Mouse (Mus musculus) embryonic facial prominence, embryonic 14.5 days (tissue): ENCODE results near the gene Pnkp. TPM values are rescaled to one million over a fixed set of nuclear protein-coding genes. Genes with fewer than 3 reads are reported as not detected.

ENCODE experiments used
- ATAC-seq: fragments of 200-750 bp; cut with Nextera tagmentation; 2 replicates; pipeline ENCODE4 v1.8.0; 2017; ENCODE audit warnings: low read depth, moderate number of reproducible peaks, moderate TSS enrichment
- DNase-seq: peaks from one replicate; pipeline ENCODE4 v3.0.0-alpha.2; 2015; ENCODE audit warnings: low spot score
- H3K27ac ChIP-seq: fragments of 300-500 bp; sonication (generic); replicated peaks from 2 replicates; pipeline ENCODE4 v1.5.1; 2014; ENCODE audit warnings: low read depth, mild to moderate bottlenecking, low read length, moderate library complexity
- H3K27me3 ChIP-seq: fragments of 300-500 bp; sonication (generic); replicated peaks from 2 replicates; pipeline ENCODE4 v1.6.1; 2014; ENCODE audit warnings: low read length; ENCODE audit not compliant: control insufficient read depth, insufficient read depth
- H3K36me3 ChIP-seq: fragments of 300-500 bp; sonication (generic); 2 replicates; pipeline ENCODE4 v1.6.1; 2014; ENCODE audit warnings: low read length, mixed read lengths; ENCODE audit not compliant: control insufficient read depth, insufficient read depth
- H3K4me1 ChIP-seq: fragments of 300-500 bp; sonication (generic); 2 replicates; pipeline ENCODE4 v1.6.1; 2014; ENCODE audit warnings: antibody characterized with exemption, low read length; ENCODE audit not compliant: control insufficient read depth, insufficient read depth
- H3K4me2 ChIP-seq: fragments of 300-500 bp; sonication (generic); 2 replicates; pipeline ENCODE4 v1.6.1; 2014; ENCODE audit warnings: low read depth, mild to moderate bottlenecking, low read length, moderate library complexity, mixed read lengths
- H3K4me3 ChIP-seq: fragments of 300-500 bp; sonication (generic); 2 replicates; pipeline ENCODE4 v1.5.1; 2014; ENCODE audit warnings: low read depth, mild to moderate bottlenecking, low read length
- H3K9ac ChIP-seq: fragments of 300-500 bp; sonication (generic); 2 replicates; pipeline ENCODE4 v1.6.1; 2014; ENCODE audit warnings: low read depth, mild to moderate bottlenecking, low read length, moderate library complexity, mixed read lengths
- H3K9me3 ChIP-seq: fragments of 300-500 bp; sonication (generic); 2 replicates; pipeline ENCODE4 v1.6.1; 2016; ENCODE audit warnings: low read length; ENCODE audit not compliant: control insufficient read depth
- WGBS: fragments of 180-500 bp; shearing (Covaris S2); extraction: QIAGEN DNeasy Blood & Tissue Kit; methylation state at CpG from one replicate; pipeline ENCODE4 v1.1.7; 2014; 5-methylcytosine and 5-hydroxymethylcytosine counted together
- polyA plus RNA-seq: library from polyadenylated mRNA; unstranded; fragments of >200 nt; fragmentation: Nextera tagmentation; extraction: Ambion mirVana; gene quantifications from 2 replicates; pipeline ENCODE4 v1.2.1, GENCODE M21; 2014

Gene Pnkp
- polyA plus RNA-seq, 1 experiment from 2014 or later = 23.4 TPM

- Histone ChIP-seq H3K27ac (peak overlapping the region; percentile 97; the same call in 1 of the 2 replicates), H3K36me3 (peaks cover 18% of the 10 kb centered on the region), H3K27me3 (no peaks in the 10 kb centered on the region), H3K4me2 (peak overlapping the region; percentile 76), H3K4me1 (peaks cover 20% of the 10 kb centered on the region), H3K9ac (peak overlapping the region; percentile 99), H3K9me3 (no peaks in the 10 kb centered on the region), H3K4me3 (peak overlapping the region; percentile 86)
- ATAC-seq (no peak), DNase-seq (no peak)
- 31% methylated on average over 14 of the region's 14 CpGs for WGBS
Measured at GRCm38 (mm10) chr7:44814952-44815553, 41.9 kb upstream of the Pnkp start.

DNA sequence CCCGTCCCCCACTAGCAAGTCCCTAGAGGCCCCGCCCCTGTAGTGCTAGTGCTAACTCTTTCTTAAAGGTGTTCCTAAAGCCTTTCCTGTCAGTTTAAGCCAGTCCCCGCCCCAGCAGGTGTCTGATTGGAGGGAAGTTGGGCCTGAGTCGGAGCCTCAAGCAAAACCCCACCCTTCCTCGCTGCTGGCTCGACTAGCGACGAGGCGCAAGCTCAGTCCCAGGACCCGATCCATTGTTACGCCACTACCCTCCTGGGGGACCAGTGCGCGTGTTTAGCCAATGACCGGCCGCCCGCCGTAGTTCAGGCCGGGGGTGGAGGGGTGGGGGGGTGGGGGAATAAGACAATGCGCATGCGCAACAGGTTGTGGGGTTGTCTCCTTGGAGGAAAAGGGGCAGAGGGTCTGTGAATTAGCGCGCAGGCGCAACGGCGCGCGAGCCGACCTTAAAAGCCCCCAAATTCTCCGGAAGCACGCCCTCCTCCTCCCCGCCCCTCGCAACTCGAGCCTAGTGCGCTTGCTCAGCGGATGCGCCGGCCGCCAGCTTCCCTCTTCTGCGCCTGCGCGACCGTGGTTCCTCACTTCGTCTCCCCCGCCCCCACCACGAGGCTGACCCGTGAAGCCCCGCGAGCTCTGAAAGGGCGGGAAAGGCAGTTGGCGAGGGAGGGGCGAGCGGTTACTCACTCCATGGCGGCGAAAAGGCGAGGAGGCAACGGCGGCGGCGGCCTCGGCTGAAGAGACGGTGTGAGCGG lies 41.0 kb upstream of the Pnkp start, which contains the start of the genes Nup62 and Il4i1:
Gene Nup62 (plus strand): TSS at position 368 of the 749 bp plus-strand sequence.
Gene Il4i1 (plus strand): TSS at position 667 of the 749 bp plus-strand sequence.
- ATAC-seq (peak; percentile 94), DNase-seq (peak; percentile 99)
- H3K9me3 ChIP-seq = no peaks in the 10 kb centered on the region
- peaks cover 18% of the 10 kb centered on the region for H3K36me3 ChIP-seq
- peak within 1 kb of the TSS; percentile 76 for H3K4me2 ChIP-seq
- no peaks in the 10 kb centered on the region for H3K27me3 ChIP-seq
- WGBS = under 1% methylated on average over 46 of the region's 62 CpGs
- H3K4me1 ChIP-seq = peaks cover 20% of the 10 kb centered on the region
- peak within 1 kb of the TSS; percentile 97 for H3K27ac ChIP-seq
- H3K9ac ChIP-seq = peak within 1 kb of the TSS; percentile 99
- H3K4me3 ChIP-seq = peak within 1 kb of the TSS; percentile 86

GRCm38 (mm10) chr7:44816470-44817021 lies 40.4 kb upstream of the Pnkp start, which contains the start of gene Atf5:
Gene Atf5 (minus strand): TSS chr7:44816658.
- H3K27ac ChIP-seq = peak within 1 kb of the TSS; percentile 97
- H3K9me3 ChIP-seq = no peaks in the 10 kb centered on the region
- WGBS = under 1% methylated on average over 22 of the region's 57 CpGs
- H3K9ac ChIP-seq = peak within 1 kb of the TSS; percentile 99
- peaks cover 20% of the 10 kb centered on the region for H3K4me1 ChIP-seq
- H3K4me3 ChIP-seq = peak within 1 kb of the TSS; percentile 86
- H3K4me2 ChIP-seq = peak within 1 kb of the TSS; percentile 76
- peaks cover 18% of the 10 kb centered on the region for H3K36me3 ChIP-seq
- DNase-seq (peak; percentile 74), ATAC-seq (peak; percentile 24)
- no peaks in the 10 kb centered on the region for H3K27me3 ChIP-seq

DNA sequence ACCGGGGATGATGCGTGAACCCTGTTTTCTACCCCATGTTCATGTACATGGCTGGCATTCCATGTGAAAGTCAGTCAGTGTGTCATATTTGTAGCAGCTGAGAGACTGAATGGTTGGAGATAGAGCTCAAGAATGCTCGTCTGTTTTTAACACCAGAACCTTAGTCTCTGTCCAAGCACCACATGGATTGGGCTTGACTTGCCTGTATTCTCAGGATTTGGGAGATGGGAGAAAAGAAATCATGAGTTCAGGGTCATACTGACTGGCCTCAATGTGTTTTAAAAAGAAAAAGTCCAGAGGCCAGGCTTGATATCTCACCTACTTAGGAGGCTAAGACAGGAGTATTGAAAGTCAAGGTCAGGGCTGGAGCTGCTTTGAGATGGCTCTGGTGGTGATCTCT lies 39.5 kb upstream of the Pnkp start:
- H3K9ac ChIP-seq = peak overlapping the region; percentile 99
- no peak for ATAC-seq
- peaks cover 9% of the 10 kb centered on the region for H3K36me3 ChIP-seq
- H3K4me1 ChIP-seq = peaks cover 20% of the 10 kb centered on the region
- peak overlapping the region; percentile 76 for H3K4me2 ChIP-seq
- no peak for DNase-seq
- H3K27ac ChIP-seq = peak overlapping the region; percentile 97
- H3K4me3 ChIP-seq = peak overlapping the region; percentile 86
- 30% methylated on average over 3 of the region's 3 CpGs for WGBS
- H3K9me3 ChIP-seq = no peaks in the 10 kb centered on the region
- H3K27me3 ChIP-seq = no peaks in the 10 kb centered on the region

DNA sequence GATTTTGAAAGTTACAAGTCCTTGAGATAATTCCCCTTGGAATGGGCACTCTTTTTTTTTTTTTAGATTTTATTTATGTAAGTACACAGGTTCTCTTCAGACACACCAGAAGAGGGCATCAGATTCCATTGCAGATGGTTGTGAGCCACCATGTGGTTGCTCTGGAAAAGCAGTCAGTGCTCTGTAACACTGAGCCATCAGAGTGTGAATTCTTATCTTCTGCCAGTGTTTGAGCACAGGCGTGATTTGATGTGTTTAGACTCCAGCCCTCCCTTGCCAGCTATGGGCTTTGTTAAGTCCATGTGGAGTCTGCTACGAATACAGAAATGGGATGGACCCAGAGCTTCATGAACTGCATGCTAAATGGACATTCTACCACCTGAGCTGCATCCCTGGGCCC lies 38.8 kb upstream of the Pnkp start:
- H3K27ac ChIP-seq = no peak overlapping the region; the same call in 1 of the 2 replicates
- H3K27me3 ChIP-seq = no peaks in the 10 kb centered on the region
- ATAC-seq (no peak), DNase-seq (no peak)
- 49% methylated on average over 2 of the region's 2 CpGs for WGBS
- peaks cover 20% of the 10 kb centered on the region for H3K4me1 ChIP-seq
- peak overlapping the region; percentile 99 for H3K9ac ChIP-seq
- peak overlapping the region; percentile 86 for H3K4me3 ChIP-seq
- no peaks in the 10 kb centered on the region for H3K9me3 ChIP-seq
- peaks cover 5% of the 10 kb centered on the region for H3K36me3 ChIP-seq
- peak overlapping the region; percentile 76 for H3K4me2 ChIP-seq

DNA sequence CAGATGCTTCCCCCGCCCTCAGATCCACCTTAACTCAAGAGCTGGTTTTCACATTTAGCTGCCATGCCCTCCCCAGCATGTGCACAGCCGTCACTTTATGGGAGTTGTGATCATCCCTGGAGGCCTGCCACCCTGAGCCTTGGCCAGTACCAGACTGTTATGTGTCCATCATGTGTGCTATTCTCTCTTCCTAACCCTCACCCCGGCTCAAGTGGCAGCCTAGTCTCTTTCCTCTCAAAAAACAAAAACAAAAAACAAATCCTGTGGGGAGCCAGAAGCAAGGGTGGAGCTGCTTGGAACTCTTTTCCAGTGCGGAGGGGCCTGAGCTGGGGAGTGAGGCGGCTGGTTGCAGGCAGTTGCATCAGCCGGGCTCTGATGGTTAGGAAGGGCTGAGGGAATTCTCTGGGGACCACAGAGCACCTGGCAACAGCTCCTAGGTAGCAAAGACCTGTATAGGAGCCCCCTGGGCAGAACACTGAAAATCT lies 38.1 kb upstream of the Pnkp start:
- no peak overlapping the region; the same call in 1 of the 2 replicates for H3K27ac ChIP-seq
- H3K4me1 ChIP-seq = peaks cover 20% of the 10 kb centered on the region
- H3K27me3 ChIP-seq = no peaks in the 10 kb centered on the region
- no peak for ATAC-seq
- H3K4me3 ChIP-seq = peak overlapping the region; percentile 86
- peak; percentile 60 for DNase-seq
- H3K4me2 ChIP-seq = peak overlapping the region; percentile 76
- H3K36me3 ChIP-seq = peaks cover 4% of the 10 kb centered on the region
- WGBS = 37% methylated on average over 6 of the region's 6 CpGs
- H3K9me3 ChIP-seq = no peaks in the 10 kb centered on the region
- H3K9ac ChIP-seq = peak overlapping the region; percentile 99

DNA sequence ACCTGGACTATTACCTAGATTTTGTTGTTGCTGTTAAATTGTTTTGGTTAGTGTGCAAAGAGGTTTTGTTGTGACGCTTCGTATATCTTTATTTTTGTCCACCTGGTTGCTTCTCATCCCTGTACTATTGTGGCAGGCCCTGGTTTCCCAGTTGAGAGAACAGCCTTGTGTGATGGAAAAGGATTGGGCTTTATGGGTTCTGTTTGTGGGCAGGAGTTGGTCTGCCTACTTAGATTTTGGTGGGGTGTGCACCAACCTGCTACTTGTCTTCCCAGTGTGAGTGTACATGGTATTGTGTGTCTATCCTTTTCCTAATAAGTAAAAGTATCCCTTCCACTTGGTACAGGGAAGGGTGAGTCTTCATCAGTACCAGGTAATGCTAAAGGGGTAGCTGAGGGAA lies 37.5 kb upstream of the Pnkp start:
- ATAC-seq = no peak
- Histone ChIP-seq H3K4me1 (peaks cover 20% of the 10 kb centered on the region), H3K36me3 (no peaks in the 10 kb centered on the region), H3K9ac (0 out of 2 replicates have a peak overlapping the region, but pooled peaks have one; percentile 99), H3K4me3 (0 out of 2 replicates have a peak overlapping the region, but pooled peaks have one; percentile 86), H3K9me3 (no peaks in the 10 kb centered on the region), H3K4me2 (peak overlapping the region; percentile 76), H3K27ac (no peak overlapping the region), H3K27me3 (no peaks in the 10 kb centered on the region)
- 89% methylated on average over 2 of the region's 2 CpGs for WGBS
- no peak for DNase-seq

DNA sequence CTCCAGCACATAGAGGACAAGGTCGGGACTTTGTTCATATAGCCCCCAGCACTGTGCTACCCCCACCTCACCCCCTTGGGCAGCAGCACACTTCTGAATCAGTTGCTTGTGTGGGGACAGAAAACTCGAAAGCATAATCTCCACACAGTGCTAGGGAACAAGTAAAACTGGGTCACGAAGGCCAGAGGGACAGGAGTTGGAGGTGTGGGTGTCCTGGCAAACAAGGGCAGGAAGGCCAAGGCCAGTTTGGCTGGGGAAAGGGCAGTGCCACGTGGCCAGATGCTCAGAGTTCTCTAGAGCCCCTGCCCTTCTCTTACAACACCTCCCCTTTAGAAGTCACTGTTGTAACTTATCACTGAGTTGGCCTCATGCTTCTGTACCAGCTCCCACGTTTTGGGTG lies 37.1 kb upstream of the Pnkp start:
- H3K27me3 ChIP-seq = no peaks in the 10 kb centered on the region
- 0 out of 2 replicates have a peak overlapping the region, but pooled peaks have one; percentile 86 for H3K4me3 ChIP-seq
- no peak overlapping the region for H3K9ac ChIP-seq
- H3K4me2 ChIP-seq = no peak overlapping the region
- H3K36me3 ChIP-seq = no peaks in the 10 kb centered on the region
- WGBS = 61% methylated on average over 5 of the region's 5 CpGs
- H3K27ac ChIP-seq = no peak overlapping the region
- DNase-seq (no peak), ATAC-seq (no peak)
- H3K4me1 ChIP-seq = peaks cover 20% of the 10 kb centered on the region
- no peaks in the 10 kb centered on the region for H3K9me3 ChIP-seq
